Mouse (Mus musculus) forebrain, embryonic 11.5 days (tissue): ENCODE results near the gene Hpdl. TPM values are rescaled to one million over a fixed set of nuclear protein-coding genes. Genes with fewer than 3 reads are reported as not detected.
"Not testable (repeated sequence)": the region's sequence is repeated elsewhere in the genome, so short reads cannot be mapped to it uniquely, and the experiment has no call there.

ENCODE experiments used
- ATAC-seq: fragments of 200-750 bp; cut with Nextera tagmentation; replicated peaks from 2 replicates; pipeline ENCODE4 v1.8.0; 2017; ENCODE audit warnings: moderate TSS enrichment; ENCODE audit not compliant: low FRiP score
- DNase-seq: peaks from one replicate; pipeline ENCODE4 v3.0.0-alpha.2; 2017; ENCODE audit warnings: low spot score
- H3K27ac ChIP-seq: fragments of 300-500 bp; sonication (generic); 2 replicates; pipeline ENCODE4 v1.5.1; 2014; ENCODE audit warnings: low read depth, low read length
- H3K27me3 ChIP-seq: fragments of 300-500 bp; sonication (generic); 2 replicates; pipeline ENCODE4 v1.6.1; 2014; ENCODE audit warnings: mild to moderate bottlenecking, low read length, mixed read lengths; ENCODE audit not compliant: control insufficient read depth, insufficient read depth
- H3K36me3 ChIP-seq: fragments of 300-500 bp; sonication (generic); 2 replicates; pipeline ENCODE4 v1.6.1; 2014; ENCODE audit warnings: mild to moderate bottlenecking, low read length, moderate library complexity, mixed read lengths; ENCODE audit not compliant: control insufficient read depth, insufficient read depth
- H3K4me1 ChIP-seq: fragments of 300-500 bp; sonication (generic); replicated peaks from 2 replicates; pipeline ENCODE4 v1.6.1; 2014; ENCODE audit warnings: low read length, mixed read lengths; ENCODE audit not compliant: control insufficient read depth, insufficient read depth
- H3K4me2 ChIP-seq: fragments of 300-500 bp; sonication (generic); 2 replicates; pipeline ENCODE4 v1.6.1; 2014; ENCODE audit warnings: low read depth, mild to moderate bottlenecking, low read length, moderate library complexity, mixed read lengths; ENCODE audit not compliant: severe bottlenecking
- H3K4me3 ChIP-seq: fragments of 300-500 bp; sonication (generic); 2 replicates; pipeline ENCODE4 v1.5.1; 2014; ENCODE audit warnings: low read depth, low read length
- H3K9ac ChIP-seq: fragments of 300-500 bp; sonication (generic); 2 replicates; pipeline ENCODE4 v1.6.1; 2014; ENCODE audit warnings: low read length
- H3K9me3 ChIP-seq: fragments of 300-500 bp; sonication (generic); 2 replicates; pipeline ENCODE4 v1.6.1; 2016; ENCODE audit warnings: low read length, mixed read lengths; ENCODE audit not compliant: control insufficient read depth
- WGBS: fragments of 180-500 bp; shearing (Covaris S2); extraction: QIAGEN DNeasy Blood & Tissue Kit; methylation state at CpG from one replicate; pipeline ENCODE4 v1.1.7; 2014; 5-methylcytosine and 5-hydroxymethylcytosine counted together
- polyA plus RNA-seq: library from polyadenylated mRNA; unstranded; fragments of >200 nt; fragmentation: Nextera tagmentation; extraction: Ambion mirVana; gene quantifications from 2 replicates; pipeline ENCODE4 v1.2.1, GENCODE M21; 2014

Hpdl gene
- polyA plus RNA-seq, 1 experiment from 2014 or later: 1.6 TPM

- H3K36me3 ChIP-seq, H3K27me3 ChIP-seq, ATAC-seq, H3K4me1 ChIP-seq, DNase-seq, H3K4me2 ChIP-seq, H3K9ac ChIP-seq, H3K27ac ChIP-seq, H3K4me3 ChIP-seq, H3K9me3 ChIP-seq: not testable (repeated sequence)
- 43% methylated on average over 20 of the region's 29 CpGs for WGBS
Measured at GRCm38 (mm10) chr4:116840096-116840495, 18.6 kb upstream of the Hpdl start.

GRCm38 (mm10) chr4:116838999-116839398, 17.5 kb upstream of the Hpdl start:
- Histone ChIP-seq H3K27me3 (no peaks in the 10 kb centered on the region), H3K4me3 (no peak overlapping the region), H3K27ac (no peak overlapping the region), H3K36me3 (no peaks in the 10 kb centered on the region), H3K4me2 (no peak overlapping the region), H3K9ac (no peak overlapping the region), H3K9me3 (no peaks in the 10 kb centered on the region), H3K4me1 (no peaks in the 10 kb centered on the region)
- WGBS: 24% methylated on average over 2 of the region's 2 CpGs
- ATAC-seq (no peak), DNase-seq (no peak)

GRCm38 (mm10) chr4:116830070-116830368, 8.5 kb upstream of the Hpdl start:
- DNase-seq (peak; percentile 67), ATAC-seq (peak; percentile 70)
- Histone ChIP-seq H3K9me3 (no peaks in the 10 kb centered on the region), H3K9ac (peak overlapping the region; percentile 41), H3K36me3 (no peaks in the 10 kb centered on the region), H3K4me2 (0 out of 2 replicates have a peak overlapping the region, but pooled peaks have one; percentile 8), H3K4me3 (no peak overlapping the region), H3K4me1 (peaks cover 8% of the 10 kb centered on the region), H3K27ac (peak overlapping the region; percentile 57; the same call in 1 of the 2 replicates), H3K27me3 (no peaks in the 10 kb centered on the region)
- 8% methylated on average over 6 of the region's 6 CpGs for WGBS

- Histone ChIP-seq H3K9me3 (no peaks in the 10 kb centered on the region), H3K27me3 (no peaks in the 10 kb centered on the region), H3K27ac (peak overlapping the region; percentile 59), H3K4me1 (peaks cover 8% of the 10 kb centered on the region), H3K4me3 (no peak overlapping the region), H3K36me3 (no peaks in the 10 kb centered on the region), H3K9ac (peak overlapping the region; percentile 41), H3K4me2 (no peak overlapping the region)
- DNase-seq (no peak), ATAC-seq (peak; percentile 57)
- WGBS: 34% methylated on average over 6 of the region's 6 CpGs
Measured at GRCm38 (mm10) chr4:116829364-116830069, 8.0 kb upstream of the Hpdl start.

GRCm38 (mm10) chr4:116827819-116828218, 6.3 kb upstream of the Hpdl start:
- Histone ChIP-seq H3K27me3 (no peaks in the 10 kb centered on the region), H3K9ac (no peak overlapping the region), H3K9me3 (no peaks in the 10 kb centered on the region), H3K36me3 (no peaks in the 10 kb centered on the region), H3K4me1 (peaks cover 13% of the 10 kb centered on the region), H3K4me3 (no peak overlapping the region), H3K27ac (no peak overlapping the region), H3K4me2 (no peak overlapping the region)
- DNase-seq (no peak), ATAC-seq (peak; percentile 37; the same call in 1 of the 2 replicates)
- 2% methylated on average over 4 of the region's 4 CpGs for WGBS

GRCm38 (mm10) chr4:116824541-116825004, 3.1 kb upstream of the Hpdl start:
- H3K9me3 ChIP-seq: no peaks in the 10 kb centered on the region
- DNase-seq (peak; percentile 70), ATAC-seq (peak; percentile 47)
- peaks cover 13% of the 10 kb centered on the region for H3K27me3 ChIP-seq
- peak overlapping the region; percentile 50; the same call in 1 of the 2 replicates for H3K27ac ChIP-seq
- no peaks in the 10 kb centered on the region for H3K36me3 ChIP-seq
- H3K4me3 ChIP-seq: peak overlapping the region; percentile 54
- WGBS: under 1% methylated on average over 24 of the region's 29 CpGs
- peaks cover 15% of the 10 kb centered on the region; the same call in 1 of the 2 replicates for H3K4me1 ChIP-seq
- peak overlapping the region; percentile 89 for H3K9ac ChIP-seq
- peak overlapping the region; percentile 83 for H3K4me2 ChIP-seq

- ATAC-seq: peak; percentile 69
- WGBS: under 1% methylated on average over 51 of the region's 51 CpGs
Measured at GRCm38 (mm10) chr4:116820902-116821693, 409 bp downstream of the Hpdl start.

GRCm38 (mm10) chr4:116819968-116820901, 1.3 kb downstream of the Hpdl start:
- ATAC-seq: no peak
- Histone ChIP-seq H3K27me3 (peaks cover 13% of the 10 kb centered on the region), H3K27ac (no peak overlapping the region), H3K9ac (peak overlapping the region; percentile 58), H3K9me3 (no peaks in the 10 kb centered on the region), H3K4me3 (peak overlapping the region; percentile 37), H3K4me1 (peaks cover 13% of the 10 kb centered on the region; the same call in 1 of the 2 replicates), H3K4me2 (peak overlapping the region; percentile 98), H3K36me3 (no peaks in the 10 kb centered on the region; the same call in 1 of the 2 replicates)
- DNase-seq: no peak
- WGBS: 22% methylated on average over 32 of the region's 32 CpGs

More at GRCm38 (mm10) chr4:116820902-116821693, 409 bp downstream of the Hpdl start:
- Histone ChIP-seq H3K27ac (no peak overlapping the region), H3K4me1 (peaks cover 13% of the 10 kb centered on the region; the same call in 1 of the 2 replicates), H3K9ac (peak overlapping the region; percentile 58), H3K27me3 (peaks cover 13% of the 10 kb centered on the region), H3K9me3 (no peaks in the 10 kb centered on the region), H3K4me3 (peak overlapping the region; percentile 37), H3K36me3 (no peaks in the 10 kb centered on the region; the same call in 1 of the 2 replicates), H3K4me2 (peak overlapping the region; percentile 98)
- DNase-seq: peak; percentile 79
